Mouse (Mus musculus): ENCODE data around the gene Cfap97d2.
A peak's percentile ranks its signal among the peaks of the same experiment; 100 is the strongest.

The Cfap97d2 gene

DNA sequence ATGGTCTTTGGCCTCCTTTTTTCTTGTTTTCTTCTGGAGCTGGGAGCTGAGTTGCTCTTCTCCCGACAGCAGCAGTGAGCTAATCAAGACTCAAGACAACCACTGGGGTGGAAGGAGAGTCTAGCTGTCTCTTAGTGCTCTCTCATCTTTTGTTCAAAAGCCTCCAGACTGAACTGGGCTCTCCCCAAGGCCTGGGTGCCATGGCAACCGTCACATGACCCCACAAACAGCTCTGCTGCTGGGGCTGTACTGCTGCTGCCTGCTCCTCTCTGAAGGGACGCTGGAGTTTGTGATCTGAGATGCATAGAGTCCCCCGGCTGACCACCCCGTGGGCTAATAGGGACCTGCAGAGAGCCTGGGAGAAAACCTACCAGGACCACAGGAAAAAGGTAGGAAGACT lies at the start of gene Cfap97d2:
Gene Cfap97d2, plus strand, starts transcription at position 222 of the 400 bp plus-strand sequence.
- DNase-seq (ENCODE audit: low read depth, low spot score): peak; percentile 38

DNA sequence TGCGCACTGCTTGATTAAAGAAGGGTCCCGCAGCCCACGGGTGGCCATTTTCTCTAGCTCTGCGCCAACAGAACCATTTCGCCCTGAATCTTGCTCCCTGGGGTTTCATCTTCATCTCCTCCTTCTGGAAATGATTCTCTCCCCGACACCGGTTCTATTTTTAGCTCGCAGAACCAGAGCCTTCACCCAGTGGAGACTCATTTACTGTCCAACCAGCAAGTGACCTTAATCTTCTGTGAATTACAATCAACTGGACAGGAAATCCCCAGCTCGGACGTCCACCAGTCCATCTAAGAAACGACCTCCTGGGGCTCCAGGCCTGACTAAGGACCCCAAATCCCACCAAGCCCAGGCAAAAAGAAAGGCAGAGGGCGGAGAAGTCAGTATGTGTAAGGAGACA lies 48.2 kb upstream of the Cfap97d2 start:
- DNase-seq (ENCODE audit: low read depth, low spot score): no peak

DNA sequence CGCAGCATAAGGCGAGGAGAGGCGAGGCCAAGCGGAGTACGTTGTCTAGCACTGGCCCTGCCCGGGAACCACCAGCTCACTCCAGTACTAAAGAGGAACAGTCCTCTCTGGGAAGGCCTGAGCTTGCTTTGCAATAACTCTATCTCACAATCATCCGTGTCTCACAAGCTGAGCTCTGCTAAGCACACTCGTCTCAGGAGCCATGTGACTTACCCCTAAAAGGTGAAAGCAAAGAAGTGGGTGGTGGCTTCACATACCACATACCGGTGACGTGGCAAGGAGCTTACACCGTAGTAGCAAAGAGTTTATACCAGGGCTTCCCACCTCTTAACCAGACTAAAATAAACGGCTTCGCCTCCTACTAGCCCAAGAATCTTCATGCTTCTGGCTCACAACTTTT lies 45.4 kb upstream of the Cfap97d2 start:
- DNase-seq (ENCODE audit: low read depth, low spot score): no peak

DNA sequence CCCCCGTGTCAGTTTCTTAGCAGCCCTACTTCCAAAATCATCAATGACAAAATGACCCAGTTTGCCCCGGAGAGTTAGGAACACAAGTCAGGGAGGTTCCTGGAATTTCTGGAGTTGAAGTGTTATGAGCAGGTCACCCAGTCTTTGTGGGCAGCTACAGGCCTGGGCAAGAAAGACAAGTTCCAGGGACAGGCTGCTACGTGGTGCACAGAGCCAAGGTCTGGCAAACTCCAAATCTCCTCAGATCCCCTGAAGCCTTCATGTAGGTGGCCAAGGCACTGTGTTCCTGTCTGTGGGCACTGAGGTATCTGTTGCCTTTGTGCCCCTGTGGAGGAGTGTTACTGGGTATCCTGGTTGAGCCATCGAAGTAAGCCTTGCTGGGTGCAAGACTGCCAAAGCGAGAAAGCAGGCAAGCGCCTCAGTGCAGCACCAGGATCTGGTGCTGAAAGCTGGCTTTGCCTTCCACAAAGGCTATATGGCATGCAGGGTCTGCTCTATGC lies 40.9 kb upstream of the Cfap97d2 start:
- DNase-seq (ENCODE audit: low read depth, low spot score): no peak

DNA sequence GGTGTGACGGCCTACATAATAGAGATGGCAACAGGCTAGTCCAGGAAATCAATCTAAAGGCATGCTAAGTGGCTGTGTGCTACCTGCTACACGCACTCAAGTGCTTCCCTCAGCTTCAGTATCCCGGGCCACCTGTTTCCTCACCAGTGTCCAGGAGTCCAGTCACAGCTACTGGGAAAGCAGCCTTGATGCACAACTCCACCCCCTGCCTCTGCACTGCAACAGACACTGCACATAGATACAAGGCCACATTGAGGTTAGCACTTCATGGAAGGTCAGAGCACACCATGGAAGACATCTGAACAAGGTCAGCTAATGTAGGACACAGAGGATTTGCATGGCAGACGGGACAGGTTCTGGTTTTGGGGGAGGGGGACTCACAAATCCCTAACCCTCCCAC lies 40.2 kb upstream of the Cfap97d2 start:
- no peak for DNase-seq (ENCODE audit: low read depth, low spot score)

DNA sequence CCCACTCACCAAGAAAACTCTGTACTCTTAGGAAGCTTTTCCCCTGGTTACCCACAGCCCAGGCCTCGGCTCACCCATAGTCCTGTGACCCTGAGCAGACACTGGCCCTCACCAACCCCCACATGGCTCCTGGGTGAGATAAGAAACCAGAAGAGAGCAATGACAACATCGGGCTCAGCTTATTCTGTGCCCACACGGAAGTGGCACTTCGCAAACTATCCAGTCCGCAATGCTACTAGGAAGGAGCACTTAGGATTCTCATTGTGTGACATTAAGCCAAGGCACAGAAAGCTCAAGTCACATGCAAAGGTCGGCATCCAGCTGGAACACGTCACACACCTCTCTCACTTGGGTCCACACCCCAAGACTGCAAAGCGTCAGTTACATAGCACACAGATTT lies 39.7 kb upstream of the Cfap97d2 start:
- no peak for DNase-seq (ENCODE audit: low read depth, low spot score)

DNA sequence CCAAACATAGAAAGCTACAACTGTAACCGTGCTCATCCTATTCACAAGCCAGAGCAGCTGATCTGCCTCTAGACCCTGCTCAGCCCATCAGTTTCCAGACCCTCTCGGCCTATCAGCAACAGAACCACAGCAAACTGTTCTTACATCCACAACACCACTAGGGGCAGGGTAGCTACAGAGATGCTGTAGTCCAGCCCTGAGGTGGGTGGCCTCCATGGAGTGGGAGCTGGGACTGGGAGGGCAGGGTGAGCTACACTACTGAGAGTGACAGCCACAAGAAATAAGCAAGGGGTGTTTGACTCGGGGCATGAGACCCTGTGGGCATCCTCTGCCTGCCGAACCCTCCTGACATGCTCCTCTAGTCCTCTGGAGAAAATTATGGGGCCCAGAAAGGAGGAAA lies 37.8 kb upstream of the Cfap97d2 start:
- DNase-seq (ENCODE audit: low read depth, low spot score): no peak

DNA sequence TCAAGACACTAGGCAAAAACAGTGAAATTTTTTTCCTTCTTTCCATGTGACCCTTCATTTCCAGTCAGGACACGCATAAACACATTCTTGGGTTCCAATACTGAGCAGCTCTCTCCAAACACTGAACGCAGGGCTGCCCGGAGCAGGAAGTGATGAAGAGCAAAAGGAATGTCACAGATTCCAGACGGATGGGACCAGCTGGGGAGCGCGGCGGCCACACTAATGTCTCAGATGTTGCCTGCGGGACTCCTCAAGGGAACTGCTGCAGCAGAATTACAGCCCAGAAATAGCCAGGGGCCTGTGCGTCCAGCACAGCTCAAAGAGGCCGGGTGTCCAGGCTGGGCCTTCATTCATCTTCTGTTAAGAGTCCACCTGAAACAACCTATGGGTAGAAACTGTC lies 37.3 kb upstream of the Cfap97d2 start:
- peak; percentile 78 for DNase-seq (ENCODE audit: low read depth, low spot score)

DNA sequence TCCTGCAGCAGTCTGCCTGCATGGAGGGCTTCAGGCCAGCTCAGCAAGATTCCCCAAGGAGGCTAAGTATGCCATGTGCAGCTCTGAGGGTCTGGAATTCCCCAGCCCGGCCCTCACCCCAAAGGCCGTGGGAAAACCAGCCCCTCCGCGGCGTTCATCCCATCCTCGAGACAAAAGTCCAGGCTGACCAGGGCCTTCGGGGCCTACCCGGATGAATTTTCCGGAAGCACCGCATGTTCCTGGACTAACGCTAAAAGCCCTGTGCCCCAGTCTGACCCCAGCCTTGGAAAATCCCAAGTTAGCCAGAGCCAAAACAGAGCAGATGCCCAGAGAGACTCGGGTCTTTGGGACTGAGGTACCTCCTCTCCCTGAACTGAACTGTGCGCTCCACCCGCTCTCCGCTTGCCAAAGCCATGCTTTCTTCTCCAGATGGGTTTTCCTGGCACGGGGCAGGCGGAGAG lies 35.6 kb upstream of the Cfap97d2 start:
- no peak for DNase-seq (ENCODE audit: low read depth, low spot score)

DNA sequence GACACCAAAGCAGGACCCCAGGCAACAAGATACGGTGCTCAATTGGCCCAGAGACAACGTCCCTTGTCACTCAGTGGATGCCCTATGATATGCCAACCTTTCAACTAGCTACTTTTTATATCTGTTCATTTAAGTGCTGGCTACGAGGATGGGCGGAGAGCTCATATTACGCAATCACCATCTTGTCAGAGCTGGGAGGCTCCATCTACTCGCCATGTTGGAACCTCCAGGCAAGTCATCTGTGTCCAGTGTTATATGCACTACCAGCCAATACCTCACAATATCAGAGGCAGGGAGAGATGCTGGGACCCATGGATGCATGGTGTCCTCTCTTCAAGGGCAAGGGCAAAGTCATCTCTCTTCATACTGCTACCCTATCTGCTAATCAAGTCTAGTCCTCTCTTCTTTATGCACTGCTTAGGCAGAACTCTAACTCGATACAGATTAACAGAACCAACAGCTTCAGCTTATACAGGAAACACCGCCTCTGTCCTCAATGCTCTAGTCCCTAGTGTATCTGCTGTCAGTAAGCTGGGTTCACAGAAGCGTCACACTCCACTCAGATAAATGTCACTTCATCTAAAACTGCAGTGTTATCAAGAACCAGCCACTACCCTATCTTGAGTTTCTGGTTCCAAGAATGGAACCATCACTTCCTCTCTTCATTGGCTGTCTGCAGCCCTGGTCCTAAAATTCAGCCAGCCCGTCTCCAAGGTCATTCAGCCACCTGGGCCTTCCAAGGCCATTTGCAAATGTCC lies 34.3 kb upstream of the Cfap97d2 start:
- DNase-seq (ENCODE audit: low read depth, low spot score): no peak

DNA sequence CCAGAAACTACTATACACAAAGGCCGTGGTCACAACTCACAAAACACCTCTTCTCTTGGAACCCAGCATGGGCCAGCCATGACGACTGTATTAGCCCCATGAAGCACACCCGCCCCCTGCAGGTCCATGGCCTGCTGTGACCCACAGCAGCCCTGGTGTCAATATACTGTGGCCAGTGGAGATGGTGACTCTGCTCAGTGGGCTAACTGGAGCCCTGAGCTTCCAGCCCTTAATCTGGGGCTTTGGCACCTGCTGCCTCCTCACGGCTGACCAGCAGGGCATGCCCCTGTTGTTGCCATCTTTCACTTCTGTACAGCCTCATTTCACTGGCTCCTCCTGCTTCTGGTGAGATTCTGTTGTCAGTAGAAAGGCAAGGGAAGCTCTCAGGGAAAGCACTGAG lies 32.5 kb upstream of the Cfap97d2 start:
- peak; percentile 69 for DNase-seq (ENCODE audit: low read depth, low spot score)

DNA sequence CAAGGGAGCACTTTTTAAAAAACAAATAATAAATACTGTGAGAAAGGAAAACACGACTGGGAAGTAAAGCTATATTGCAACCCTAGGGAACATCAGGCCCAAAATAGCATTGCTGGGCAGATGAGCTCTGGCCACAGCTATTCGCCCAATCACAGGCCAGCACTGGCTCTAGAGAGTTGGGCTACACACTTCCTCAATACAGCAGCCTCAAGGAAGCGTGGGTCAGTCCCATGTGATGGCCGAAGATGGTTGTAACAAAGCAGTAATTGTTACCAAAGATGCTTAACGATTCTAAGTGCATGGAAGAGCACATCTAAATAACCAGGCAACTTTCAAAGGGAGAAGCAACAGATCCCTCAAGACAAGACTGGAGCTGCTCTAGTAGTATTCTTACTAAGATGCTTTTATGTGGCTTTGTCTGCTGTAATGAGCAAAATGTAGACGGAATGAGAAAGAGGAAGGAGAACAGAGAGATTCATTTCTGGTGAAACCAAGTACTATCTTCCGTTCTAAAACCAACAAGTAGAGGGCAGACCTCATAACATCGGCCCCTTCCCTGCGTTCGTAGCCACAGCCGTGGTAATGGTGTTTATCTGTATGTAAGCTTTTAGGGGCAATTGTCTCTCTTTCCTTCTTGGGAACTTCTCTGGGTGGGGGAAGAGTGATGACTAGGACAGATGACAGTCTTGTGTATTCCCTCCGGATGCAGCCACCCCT lies 31.2 kb upstream of the Cfap97d2 start:
- DNase-seq (ENCODE audit: low read depth, low spot score): peak; percentile 84

DNA sequence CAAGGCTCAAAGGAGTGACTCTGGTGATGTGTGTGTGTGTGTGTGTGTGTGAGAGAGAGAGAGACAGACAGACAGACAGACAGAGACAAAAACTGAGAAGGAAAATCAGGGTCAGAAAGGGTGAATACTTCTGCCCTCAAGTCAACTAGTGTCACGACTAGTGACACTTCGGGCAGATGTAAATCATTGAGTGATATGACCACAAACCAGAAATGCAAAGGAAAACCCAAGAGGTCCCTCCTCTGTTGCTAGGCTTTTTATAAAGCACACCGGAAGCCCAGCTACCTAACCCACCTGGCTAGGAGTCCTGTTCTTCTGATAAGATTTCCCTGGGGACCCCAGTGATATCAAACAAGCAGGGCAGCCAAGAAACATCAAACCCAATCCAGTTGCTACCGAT lies 30.6 kb upstream of the Cfap97d2 start:
- no peak for DNase-seq (ENCODE audit: low read depth, low spot score)

DNA sequence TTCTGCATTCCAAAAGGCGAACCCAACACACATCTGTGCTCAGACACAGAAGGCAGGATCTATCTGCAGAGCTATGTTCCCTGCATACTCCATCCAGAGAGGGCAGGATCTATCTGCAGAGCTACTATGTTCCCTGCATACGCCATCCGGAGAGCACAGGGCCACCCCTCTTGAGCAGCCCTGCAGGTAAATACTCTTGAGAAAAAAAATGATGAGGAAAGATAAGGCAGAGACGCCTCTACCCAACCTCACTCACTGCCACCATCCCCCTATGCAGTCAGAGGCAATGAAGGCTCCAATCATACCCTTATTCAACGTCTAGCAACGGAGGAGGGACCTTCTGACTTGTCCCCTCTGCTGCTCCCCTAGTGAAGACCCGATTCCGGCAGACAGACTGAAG lies 30.2 kb upstream of the Cfap97d2 start:
- DNase-seq (ENCODE audit: low read depth, low spot score): no peak

DNA sequence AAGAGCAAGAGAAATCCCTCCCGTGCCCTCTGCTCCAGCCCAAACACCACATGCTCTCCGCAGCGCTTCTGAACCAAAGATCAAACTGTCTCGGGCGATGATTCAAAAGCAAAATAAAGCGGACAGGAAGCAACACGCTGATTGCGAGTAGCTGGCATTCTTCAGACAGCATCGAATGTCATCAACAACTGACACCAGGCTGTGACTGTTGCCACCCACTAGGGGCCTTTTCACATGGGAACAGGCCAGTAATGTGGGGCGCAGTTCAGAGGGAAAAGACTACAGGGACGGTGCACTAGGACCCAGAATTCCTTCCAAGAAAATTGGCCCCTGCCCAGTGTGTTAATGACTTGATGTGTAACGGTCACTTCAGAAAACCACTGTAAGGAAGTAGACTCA lies 29.4 kb upstream of the Cfap97d2 start:
- peak; percentile 81 for DNase-seq (ENCODE audit: low read depth, low spot score)

DNA sequence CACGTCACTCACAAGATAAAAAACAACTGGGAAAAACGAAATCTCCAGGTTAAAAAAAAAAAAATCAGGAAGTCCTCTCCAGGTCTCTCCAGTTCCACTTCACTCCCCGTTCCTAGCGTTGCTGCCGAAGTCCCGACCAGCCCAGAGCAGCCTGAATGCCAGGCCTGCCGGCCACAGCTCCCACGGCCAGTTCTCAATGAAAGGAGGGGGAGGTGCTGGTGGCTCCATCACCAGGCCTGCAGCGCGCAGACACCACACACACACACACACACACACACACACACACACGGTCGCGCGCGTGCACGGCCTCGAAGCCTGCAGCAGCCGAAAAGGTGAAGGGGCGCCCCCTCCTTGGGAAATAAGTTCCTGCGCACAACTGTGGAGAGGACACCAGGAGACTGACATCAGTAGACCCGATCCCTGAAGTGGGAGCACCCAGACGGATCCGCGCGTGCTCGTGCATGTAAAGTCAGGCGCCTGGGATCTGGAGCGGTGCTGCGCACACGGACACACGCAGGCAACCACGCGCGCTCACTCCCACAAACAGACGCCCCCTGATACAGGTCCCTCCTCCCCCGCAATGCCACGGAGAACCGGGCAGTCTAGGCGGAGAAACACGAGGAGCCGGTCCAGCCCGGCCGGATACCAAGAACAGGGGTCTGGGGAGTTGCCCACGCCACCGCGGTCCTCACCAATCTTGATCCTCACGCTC lies 28.8 kb upstream of the Cfap97d2 start:
- peak; percentile 68 for DNase-seq (ENCODE audit: low read depth, low spot score)

DNA sequence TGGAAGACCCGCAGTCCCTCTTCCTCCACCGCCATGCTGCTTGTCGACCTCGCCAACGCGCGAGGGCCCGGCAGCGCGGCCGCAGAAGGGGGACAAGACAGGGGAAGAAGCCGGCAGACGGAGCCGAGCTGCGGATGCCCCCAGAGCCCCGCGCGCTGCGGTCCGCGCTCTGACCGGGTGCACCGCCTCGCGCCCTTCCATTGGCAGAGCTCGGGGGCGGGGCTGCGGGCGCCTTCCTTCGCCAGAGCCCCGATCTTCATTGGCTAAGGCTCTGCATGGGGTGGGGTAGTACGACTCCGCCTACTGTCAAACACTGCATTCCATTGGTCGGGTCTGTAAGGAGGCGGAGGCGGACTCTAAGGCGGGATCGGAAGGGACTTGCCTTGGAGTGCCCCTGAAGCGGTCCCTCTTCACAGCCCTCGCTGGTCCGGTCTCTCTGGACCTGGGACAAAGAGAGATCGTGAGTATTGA lies 28.2 kb upstream of the Cfap97d2 start, which contains the start of gene Rasa3:
Gene Rasa3, minus strand, starts transcription at position 191 of the 471 bp plus-strand sequence.
- DNase-seq (ENCODE audit: low read depth, low spot score): peak; percentile 96

DNA sequence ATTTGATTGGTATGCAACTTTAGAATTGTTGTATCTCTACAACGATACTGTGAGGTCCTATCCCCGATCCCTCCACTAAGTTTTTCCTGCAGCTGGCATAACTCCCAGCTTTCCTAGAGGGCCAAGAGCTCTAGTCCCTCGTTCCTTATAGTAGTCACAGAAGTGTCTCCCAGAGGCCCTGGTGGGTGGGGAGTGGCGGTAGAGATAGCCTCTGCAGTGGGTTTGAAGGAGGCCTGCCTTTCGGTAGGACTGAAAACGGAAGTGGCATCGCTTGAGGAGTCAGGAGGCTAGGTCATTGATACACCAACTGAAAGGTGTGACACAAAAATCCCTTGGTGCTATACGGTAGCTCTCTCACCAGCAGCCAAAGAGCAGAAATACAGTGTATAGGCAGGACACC lies 27.5 kb upstream of the Cfap97d2 start:
- no peak for DNase-seq (ENCODE audit: low read depth, low spot score)

DNA sequence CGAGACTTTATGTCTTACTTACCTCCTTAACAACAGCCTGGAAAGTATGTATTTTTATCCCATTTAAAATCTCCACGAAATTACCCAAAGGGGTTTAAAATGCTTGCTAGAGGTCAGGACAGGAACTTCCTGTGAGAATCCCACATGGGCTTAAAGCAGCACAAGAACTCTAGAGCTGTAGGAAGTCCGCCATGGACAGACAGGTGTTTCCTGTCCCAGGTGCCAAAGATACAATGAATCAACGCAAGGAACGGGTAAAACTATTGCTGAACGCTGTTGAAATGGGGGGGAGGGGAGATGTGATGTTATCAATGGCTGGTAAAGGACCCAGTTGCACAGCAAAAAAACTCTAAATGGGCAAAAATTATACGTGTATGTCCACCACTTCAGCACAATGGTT lies 21.6 kb upstream of the Cfap97d2 start:
- no peak for DNase-seq (ENCODE audit: low read depth, low spot score)

DNA sequence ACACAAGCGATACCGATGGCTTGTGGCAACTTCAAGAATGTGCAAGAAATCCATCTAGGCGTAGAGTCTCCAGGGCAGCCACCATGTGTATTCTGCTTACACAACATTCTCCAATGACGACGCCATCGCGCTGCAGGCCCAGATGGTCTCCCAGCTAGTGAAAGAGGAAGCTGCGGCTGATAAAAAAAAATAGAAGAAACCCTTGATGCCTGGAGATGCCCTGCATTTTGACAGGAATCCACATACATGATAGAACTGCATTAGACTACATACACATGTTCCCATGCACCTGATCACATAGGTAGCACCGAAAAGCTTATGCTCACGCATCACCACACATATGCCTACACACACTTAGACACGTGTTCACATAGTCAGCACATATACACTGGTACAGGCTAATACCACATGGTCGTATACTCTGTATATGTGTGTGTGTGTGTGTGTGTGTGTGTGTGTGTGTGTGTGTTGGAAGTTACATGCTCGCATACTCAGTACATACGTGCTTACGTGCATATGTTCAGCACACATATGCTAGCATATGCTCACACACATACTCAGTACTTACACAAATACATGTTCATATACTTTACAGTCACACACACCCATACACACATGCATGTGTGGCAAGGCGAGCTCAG lies 19.9 kb upstream of the Cfap97d2 start:
- no peak for DNase-seq (ENCODE audit: low read depth, low spot score)

DNA sequence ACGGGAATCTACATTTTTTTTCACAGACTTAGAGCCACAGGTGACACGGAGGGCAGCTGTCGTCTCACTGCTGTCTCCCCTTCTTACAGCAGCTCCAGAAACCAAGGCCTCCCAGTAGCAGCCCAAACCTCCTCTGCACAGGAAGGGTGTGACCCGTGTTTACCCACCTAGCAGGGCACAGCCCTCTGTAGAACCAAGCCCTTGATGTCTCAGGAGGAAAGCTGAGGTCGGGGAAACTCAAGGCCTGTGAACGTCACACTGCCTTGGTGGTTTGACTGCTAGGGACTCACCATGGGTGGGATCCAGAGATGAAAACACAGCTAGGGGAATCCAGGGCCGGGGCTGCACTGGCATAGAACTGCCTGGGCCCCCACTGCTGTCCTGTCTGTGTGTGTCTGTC lies 19.3 kb upstream of the Cfap97d2 start:
- DNase-seq (ENCODE audit: low read depth, low spot score): no peak
